Mouse (Mus musculus) spleen, adult 2 months (tissue): ENCODE data around the gene Syce2.

ENCODE experiments used
- CTCF ChIP-seq: fragments of 200-500 bp; IDR thresholded peaks from 2 replicates; pipeline ENCODE4 v1.5.1; 2011; ENCODE audit warnings: mild to moderate bottlenecking, inconsistent platforms; ENCODE audit not compliant: insufficient read depth, insufficient read length, insufficient replicate concordance; ENCODE audit errors: extremely low read depth
- POLR2A ChIP-seq: fragments of 200-500 bp; IDR thresholded peaks from 2 replicates; pipeline ENCODE4 v1.6.1; 2011; ENCODE audit warnings: low read depth, low read length, inconsistent platforms

DNA sequence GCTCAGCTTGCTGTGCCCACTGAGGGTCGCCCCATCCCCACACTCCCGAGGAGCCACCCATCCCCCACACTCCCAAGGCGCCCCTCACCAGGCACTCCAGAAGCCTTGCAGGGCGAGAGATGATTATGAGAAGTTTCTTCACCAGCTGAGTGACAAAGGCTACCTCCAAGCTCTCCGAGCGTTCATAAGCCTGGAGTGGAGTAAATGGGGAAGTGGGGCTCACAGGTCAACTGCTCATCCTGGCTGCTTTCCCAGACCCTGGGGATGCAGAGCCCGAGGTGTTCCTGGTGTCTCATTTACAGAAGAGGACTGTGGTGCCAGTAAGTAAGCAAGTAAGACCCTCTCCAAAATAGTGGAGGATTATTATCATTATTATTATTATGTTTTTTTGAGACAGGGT lies 53.6 kb downstream of the Syce2 start:
- TF ChIP-seq CTCF (no peak), POLR2A (no peak)
